Mouse (Mus musculus): Measurements from ENCODE around the gene Vmn1r16.
"Not testable (repeated sequence)": the region's sequence is repeated elsewhere in the genome, so short reads cannot be mapped to it uniquely, and the experiment has no call there.

Vmn1r16 gene
- long read RNA-seq, experiment 1, result 0 reads
- long read RNA-seq, experiment 2, result 0 reads

- intact Hi-C loops (cut with DNase I), result no loop called here
Observed at GRCm38 (mm10) chr6:57329394-57329793, at the start of gene Vmn1r16. Gene Vmn1r16 (minus strand): TSS chr6:57329494.

GRCm38 (mm10) chr6:57367496-57367895, 38.2 kb upstream of the Vmn1r16 start:
- intact Hi-C loops (cut with DNase I), result no loop called here

DNA sequence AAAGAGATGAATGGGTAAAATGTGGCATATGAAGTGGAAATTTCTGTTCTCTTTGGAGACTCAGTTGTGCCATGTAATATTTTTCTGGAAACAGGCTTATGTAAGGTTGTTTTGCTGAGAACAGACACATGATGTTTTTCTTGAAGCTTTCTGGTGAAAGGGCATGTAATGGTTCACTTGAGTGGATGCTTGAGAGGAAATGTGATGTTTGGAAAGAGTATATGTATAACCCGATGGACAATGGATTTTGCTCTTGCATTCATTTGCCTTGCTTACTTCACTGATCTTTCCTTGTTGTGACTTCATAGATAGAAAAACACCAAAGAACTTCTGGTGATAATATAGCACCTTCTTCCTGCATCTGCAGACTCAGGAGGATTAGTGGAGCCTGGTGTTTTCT, 36.6 kb upstream of the Vmn1r16 start:
- intact Hi-C loops (cut with DNase I), result not testable (repeated sequence)

GRCm38 (mm10) chr6:57363627-57364026, 34.3 kb upstream of the Vmn1r16 start, which contains the start of gene Vmn1r17:
Gene Vmn1r17 (minus strand): TSS chr6:57363727.
- intact Hi-C loops (cut with DNase I), result no loop called here

DNA sequence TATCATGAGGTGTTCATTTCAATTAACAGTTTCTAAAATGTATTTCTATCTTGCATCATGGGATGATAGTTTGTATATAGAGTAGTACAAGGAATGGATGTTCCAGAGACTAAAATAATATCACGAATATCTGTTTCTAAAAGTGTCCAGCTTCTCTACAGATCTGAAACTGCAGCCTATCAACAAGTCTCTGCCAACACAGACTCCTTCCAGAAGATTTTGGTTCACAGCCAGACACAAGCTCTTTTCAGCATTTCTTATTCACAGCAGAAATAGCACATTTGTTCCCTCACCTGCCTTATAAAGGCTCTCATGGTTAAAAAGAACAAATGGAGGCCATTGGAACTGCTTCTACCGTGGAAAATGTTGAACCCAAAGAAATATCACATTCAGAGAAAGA, 27.6 kb upstream of the Vmn1r16 start:
- intact Hi-C loops (cut with DNase I), result no loop called here

GRCm38 (mm10) chr6:57326176-57326575, 3.1 kb downstream of the Vmn1r16 start:
- intact Hi-C loops (cut with DNase I), result no loop called here

DNA sequence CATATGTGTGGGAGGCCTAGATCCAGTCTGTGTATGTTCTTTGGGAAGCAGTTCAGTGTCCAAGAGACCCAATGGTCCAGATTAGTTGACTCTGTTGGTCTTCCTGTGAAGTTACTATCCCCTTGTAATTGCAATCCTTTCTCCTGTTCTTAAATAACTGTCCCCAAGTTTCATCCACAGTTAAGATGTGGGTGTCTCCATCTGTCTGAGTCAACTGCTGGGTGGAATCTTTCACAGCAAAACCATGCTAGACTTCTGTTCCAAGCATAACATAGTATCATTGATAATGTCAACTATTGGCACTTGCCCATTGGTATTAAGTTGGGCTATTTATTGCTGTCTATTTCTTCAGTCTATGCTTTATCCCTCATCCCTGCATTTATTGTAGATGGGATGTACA, 50.3 kb downstream of the Vmn1r16 start:
- intact Hi-C loops (cut with DNase I), result no loop called here

- intact Hi-C loops (cut with DNase I), result no loop called here
Observed at GRCm38 (mm10) chr6:57272517-57272916, 56.8 kb downstream of the Vmn1r16 start.

DNA sequence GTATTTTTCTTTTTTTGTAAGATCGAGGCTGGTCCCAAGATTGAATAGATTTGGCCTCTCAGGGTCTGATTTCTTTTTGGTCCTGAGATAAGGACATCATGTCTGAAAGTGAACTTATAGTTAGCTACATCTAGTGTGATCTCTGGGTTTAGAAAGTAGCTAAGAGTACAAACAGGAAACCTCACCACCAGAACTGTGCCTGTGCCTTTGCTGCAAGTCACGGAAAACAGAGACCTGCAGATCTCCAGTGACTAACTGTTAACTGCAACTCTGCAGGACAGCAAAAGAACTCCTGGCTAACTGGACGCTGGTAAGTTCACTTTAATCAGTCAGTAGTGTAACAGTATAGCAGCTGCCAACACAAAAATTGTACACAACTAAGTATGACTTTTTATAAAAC, 57.4 kb downstream of the Vmn1r16 start:
- intact Hi-C loops (cut with DNase I), result no loop called here

Data from adrenal gland (tissue).